Mouse (Mus musculus): ENCODE data around the gene Rtkn2. TPM values are rescaled to one million over a fixed set of nuclear protein-coding genes. Genes with fewer than 3 reads are reported as not detected.

Rtkn2 gene
- total RNA-seq (2023): 0.52 to 0.91 TPM (median 0.79 TPM) in 4 replicates

GRCm38 (mm10) chr10:67979401-67980157 is at the start of gene Rtkn2:
Rtkn2 (plus strand) TSS chr10:67979570.

Other genes starting within 250 kb of the Rtkn2 start
- gene Zfp365, start 66.9 kb upstream of the Rtkn2 start, total RNA-seq (2023): 0.88 to 1.5 TPM (median 1.2 TPM) in 4 replicates